Mouse (Mus musculus): ENCODE measurements around the gene S100z.

Gene S100z

DNA sequence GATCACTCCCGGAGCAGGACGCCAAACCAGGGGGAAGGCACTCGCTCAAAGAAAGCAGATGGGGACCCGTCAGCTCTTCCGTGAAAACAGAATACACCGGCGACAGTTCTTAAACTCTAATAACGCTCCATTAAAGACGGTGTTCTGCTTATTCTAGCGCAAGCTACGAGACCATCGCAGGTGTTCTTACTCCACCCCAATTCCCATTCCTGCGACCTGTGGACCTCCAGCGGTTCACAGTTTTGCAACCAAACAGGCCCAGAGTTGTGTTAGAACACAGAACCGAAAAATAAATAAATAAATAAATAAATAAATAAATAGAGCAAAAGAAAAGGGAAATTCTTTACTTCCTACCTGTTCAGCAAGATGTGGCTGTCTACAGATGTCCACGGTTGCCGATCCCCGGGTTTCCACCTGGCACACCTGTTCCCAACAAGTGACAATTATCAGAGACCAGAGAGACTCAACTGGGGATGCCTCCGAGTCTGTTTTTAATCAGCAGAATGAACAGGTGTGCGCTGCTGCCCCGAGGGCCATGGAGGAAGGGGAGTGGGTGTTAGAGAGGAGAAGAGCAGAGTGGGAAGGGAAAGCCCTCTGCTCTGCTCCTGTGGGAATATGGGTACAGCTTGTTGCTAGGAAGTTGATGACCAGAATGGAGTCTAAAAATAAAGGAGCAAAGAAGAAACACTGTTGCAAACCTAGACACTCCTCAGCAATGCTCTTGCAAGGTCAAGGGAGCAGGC, at the start of gene S100z:
TSS of gene S100z (minus strand) at position 51 of the 743 bp plus-strand sequence.
- DNase-seq: no peak

DNA sequence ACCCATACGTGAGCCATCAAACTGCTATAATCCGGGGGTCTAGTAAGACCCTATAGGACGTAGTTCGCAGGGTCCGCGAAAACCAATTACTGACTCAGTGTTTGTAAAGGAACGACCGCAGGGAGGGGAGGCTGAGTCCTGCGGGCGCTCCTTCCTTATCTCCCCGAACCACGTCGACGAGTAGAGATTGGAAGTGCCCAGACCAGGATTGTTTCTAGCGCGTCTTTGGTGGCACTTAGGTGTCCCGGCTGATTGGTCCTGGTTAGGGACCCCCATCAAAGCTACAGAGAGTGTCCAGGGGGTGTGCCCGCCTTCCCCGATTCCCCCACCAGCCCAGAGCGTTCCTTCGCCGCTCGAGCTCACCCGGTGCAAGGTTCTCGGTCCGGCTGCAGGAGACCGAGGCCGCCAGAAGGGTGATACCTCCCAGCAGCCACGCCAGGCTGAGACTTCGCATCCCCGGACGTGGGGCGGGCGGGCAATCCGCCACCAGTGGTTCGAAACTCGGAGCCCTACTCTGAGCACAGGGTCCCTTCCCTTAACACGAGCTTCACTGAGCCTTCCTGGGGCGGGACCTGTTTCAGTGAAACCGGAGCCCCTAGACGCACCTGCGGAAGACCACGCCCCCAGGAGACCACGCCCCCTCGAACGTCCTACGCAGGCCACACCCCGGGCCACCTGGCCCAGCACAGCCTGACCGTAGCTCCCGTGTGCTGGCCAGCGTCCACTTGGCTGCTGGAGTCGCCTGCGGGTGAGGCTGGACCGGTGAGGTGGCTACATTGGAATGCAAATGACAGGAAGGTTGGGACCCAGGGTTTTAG, 46.4 kb upstream of the S100z start, which contains the start of gene F2rl1:
TSS of gene F2rl1 (minus strand) at position 554 of the 818 bp plus-strand sequence.
- peak; percentile 87 to 94 for DNase-seq

DNA sequence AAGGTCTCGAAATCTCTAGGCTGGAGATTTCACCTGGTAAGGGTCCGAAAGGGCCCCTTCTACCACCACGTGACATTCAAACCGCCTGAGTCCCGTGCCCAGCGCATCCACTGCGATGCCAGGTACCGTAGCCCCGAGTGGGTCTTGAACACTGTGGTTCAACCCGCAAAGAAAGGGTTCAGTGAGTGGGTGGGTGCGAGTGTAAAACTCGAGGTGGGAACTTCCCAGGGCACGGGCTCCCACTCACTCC, 45.8 kb upstream of the S100z start:
- no peak for DNase-seq

DNA sequence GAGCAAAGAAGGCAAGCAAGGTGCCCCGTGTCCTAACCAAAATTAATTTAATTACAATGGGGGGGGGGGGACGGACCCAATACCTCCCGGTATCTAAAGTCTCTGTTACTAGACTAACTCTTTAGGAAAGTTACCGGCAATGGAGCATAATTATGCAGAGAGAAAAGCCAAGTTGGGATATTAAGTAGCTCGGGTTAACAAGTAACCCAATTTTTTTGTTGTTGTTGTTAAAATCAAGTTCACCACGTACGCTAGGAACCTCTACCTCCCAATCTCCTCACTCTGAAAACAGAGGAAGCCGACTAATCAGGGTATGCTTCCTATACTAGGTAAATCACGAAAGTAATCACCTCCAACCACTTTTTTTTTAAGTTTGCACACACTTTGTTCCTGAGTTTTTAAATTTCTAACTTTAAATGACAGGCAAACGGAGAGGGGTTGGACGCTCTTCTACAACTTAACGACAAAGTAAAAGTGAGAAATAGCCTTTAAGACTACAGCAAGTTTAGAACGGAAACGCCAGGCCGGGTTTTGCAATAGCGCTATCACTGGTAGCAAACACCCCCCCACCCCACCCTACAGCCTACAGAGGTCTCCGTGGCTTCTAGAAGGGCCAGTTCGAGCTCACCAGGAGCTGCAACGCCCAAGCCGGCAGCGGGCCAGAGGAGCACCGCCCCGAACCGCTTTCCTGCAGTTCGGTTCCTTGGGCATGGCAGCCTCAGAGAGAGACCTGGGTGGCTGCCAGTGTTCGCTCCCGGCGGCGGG, 45.3 kb upstream of the S100z start:
- DNase-seq: peak; percentile 69 to 78

DNA sequence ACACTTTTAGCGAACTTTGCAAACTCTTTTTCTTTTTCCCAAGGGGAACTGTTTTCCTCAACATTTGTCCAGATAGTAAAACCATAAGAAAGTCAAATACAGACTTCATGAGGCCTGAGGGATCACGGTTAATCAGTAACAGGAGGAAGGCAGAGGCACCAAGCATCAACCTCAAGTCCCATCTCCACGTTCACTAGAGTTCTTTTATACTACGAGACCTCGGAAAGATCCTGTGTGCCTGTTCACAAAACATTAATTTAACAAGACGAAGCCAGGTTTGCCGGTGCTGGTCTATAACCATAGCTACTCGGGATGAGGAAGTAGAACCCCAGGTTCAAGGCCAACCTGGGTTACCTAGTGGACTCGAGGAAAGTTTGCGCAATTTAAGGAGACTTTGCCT, 43.7 kb upstream of the S100z start:
- DNase-seq: no peak

DNA sequence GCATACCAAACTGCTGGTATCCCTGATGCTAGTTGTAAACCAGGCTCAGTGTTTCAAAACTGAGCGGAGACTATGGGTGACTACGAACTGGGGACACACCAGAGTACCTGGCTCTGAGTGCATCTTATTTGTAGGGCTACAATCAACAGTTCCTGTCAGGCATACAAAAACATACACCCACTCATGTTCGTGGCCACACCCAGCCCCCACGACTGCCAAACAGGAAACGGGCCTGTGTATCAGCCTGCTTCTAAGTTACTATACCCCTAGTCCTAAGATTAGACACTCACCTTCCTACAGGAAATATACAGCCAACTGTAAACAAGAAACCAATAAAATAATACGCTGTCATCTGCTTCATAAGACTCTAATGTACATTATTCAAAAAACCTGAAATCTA, 42.5 kb upstream of the S100z start:
- no peak for DNase-seq

DNA sequence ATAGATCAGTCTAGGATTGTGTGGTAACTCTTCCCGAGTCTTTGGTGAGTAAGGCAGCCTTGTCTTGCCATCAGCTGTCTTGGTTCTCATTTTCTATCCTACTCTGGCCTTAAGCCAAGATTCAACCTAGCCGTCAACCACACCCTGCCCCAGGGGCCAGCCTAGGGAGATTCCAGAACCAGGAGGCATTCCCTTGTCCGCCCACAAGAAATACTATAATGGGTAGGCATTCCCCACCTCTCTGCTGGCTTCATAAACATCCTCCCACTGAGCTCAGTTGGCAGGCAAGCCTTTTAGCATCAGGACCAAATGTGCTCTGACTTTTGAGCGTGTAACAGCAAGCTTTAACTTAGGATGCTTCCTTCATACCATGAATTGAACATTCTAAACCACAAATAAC, 36.2 kb upstream of the S100z start:
- DNase-seq: no peak

DNA sequence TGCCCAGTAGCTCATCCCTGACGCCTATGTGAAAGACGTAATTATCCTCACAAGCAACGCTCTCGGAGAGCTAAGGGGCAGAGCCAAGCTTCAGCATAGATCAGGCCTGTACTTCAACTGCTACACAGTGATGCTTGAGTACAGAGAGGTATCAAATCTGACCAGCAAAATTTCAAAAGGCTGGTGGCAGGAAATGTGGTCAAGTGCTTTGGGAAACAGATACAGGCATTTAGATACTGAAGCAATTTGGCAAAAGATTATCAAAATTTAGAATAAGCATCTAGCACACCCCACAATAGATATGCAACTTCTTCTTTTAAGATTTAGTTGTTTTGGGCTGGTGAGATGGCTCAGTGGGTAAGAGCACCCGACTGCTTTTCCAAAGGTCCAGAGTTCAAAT, 31.5 kb upstream of the S100z start:
- DNase-seq: no peak

DNA sequence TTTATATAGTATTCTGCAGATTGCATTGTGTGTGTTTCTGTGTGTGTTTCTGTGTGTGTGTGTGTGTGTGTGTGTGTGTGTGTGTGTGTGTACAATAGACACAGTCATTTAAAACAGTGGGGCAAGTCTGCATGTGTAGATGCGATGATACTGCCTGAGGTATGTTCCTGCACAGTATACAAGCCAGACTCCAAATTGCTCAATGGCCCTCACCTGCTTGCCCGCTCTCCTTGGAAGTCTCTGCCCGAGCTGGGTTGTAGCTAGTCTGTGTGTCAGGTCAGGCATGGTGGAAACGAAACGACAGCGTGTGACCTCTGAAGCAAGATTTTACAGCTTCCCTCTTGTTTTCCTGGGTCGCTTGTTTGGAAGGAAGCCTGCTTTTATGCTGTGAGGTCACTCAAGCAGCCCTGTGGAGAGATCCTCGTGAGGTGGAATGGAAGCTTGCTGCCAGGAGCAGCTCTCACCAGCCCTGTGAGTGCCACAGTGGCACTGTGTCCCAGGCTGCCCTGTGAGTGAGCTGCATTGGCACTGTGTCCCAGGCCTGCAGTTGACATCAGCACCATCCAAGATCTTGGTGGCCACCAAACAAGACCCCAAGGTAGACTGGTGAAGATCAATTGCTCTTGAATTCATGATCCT, 24.9 kb upstream of the S100z start:
- DNase-seq: peak; percentile 13 to 34

DNA sequence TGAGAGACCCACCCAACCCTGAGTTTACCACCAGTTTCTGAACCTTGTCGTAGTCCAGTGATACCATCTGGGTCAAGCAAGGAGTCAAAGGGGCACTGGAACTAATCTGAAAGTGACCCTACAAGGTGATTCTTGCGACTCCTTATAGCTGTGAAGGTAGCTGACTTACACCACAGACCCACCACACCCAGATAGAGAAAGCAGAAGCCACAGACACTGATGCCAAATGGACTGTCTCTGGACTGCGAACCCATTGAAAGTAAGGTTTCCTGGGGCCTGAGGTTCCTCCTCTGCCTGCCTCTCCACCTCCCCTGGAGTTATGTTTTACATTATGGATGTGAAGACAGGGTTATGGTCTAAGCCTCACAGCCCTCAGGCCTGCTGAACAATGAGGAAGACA, 18.1 kb upstream of the S100z start:
- no peak for DNase-seq

DNA sequence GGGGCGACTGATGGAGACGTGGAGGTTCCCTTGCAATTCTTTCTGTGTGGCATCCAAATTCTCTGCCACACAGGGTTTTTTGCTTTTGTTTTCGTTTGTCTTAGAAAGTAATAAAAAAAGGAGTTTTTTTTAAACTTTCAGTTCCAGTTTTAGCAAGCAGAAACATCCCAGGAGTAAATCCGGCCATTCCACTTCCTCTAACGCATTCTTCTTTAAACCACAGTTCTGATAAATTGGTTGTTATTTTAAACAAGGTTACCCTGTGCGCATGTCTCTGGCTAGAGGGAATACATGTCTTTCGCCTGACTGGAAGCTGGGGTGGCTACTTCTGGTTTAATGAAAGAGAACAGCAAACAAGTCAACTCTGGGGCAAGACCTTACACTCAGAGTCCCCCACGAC, 16.3 kb upstream of the S100z start:
- no peak for DNase-seq

DNA sequence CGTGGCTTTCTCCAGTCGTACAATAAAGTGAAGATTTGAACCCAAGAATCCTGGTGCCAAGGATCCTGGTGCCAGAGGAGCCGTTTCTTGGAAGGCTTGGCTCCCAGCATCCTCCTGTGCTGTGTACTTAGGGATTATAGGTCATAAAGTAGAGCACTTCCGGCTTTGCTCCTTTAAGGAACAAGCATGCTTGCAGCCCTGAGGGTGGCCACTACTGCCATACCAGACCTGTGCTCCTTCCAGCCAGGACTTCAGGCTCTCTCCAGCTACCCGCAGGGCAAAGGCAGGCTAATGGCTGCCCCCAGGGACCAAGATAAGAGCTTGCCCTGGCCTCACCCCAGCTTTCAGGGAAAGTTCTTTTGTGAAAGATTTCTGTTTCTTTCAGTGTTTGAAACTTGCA, 14.8 kb upstream of the S100z start:
- no peak for DNase-seq

DNA sequence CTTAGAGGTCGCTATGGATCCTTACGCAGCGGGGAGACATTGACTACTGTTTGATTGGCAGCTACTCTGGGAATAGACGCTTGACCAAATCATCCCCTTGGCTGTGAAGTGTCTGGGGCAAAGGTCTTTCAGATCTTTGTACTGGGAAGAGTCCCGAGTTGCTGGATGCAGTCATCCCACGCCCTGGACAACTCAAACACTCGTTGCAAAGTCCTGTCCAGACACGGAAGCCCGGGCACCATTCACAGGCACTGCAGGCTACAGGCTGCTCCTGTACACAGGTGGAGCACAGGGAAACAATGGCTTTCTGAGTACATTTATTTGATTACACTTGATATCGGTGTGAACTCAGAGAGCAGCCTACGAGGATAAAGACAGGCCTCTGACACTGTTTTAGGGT, 12.8 kb upstream of the S100z start:
- no peak for DNase-seq

DNA sequence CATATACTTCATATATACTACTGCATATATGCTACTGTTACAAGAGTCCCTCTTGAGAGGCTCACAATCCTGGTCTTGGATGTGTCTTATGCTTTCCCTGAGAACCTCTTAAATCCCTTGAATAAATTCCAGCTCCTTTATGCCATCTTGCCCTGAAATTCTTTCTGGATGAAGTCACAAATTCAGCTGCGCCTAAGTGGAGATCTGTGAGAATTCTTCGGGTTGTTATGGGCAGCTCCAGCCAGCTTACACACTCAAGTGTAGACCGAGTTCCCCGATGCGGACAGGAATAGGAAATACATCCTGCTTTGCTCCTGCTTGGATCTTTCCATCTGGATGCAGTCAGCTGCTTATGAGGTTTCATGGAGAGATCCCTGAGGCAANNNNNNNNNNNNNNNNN, 6.1 kb upstream of the S100z start:
- peak; percentile 26 to 39 for DNase-seq

DNA sequence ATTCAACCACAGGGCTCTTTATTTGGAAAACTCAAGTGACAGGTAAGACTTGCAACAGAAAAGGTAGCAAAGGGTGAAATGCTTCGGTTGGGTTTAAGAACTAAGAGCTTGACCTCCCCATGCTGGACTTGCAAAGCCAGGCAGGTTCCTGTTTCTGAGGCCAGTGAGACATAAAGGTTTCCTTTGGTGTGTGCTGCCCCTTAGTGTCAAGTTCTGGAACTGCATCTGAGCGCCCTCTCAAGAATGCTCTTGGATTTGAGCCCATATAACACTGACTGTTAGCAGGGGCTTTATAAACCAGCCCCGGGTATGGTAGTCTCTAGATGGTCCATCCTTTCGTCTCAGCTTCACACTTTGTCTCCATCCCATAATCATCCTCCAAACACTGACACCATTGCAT, 2.9 kb upstream of the S100z start:
- peak; percentile 59 to 85 for DNase-seq

DNA sequence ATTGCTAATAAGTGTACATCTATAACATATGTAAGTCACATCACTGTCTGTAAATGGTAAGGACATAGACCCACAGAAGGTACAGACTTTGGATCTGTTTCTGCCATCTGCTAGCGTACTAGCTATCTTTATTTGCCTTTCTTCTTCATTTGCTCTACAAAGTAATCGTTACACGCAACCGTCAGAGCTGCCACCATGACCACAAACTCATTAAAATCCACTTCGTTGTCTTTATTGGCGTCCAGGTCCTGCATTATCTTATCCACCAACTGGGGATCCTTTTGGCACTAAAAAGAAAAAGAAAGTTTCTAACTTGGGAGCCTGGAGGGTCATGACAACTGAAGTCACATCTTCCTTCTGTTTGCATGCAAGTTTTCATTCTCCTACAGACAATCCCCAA, 1.3 kb downstream of the S100z start:
- DNase-seq: no peak

DNA sequence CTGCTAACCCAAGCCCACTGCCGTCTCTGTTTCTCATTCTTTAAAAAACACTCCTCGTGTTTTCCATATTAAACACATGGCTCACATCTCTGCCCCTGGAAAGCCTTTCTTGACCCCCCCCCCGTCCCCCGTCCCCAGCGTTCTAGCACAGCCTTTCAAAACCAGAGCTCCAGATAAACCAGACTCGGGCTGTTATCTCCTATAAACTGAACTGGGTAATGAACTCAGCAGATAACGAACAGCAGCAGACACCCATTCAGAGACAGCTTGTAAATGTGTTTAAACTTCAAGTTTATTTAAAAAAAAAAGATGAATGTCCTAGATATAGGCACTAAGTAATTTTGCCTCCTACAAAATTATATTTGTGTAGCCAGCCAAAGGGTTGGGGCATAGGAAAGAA, 3.4 kb downstream of the S100z start:
- DNase-seq: no peak

DNA sequence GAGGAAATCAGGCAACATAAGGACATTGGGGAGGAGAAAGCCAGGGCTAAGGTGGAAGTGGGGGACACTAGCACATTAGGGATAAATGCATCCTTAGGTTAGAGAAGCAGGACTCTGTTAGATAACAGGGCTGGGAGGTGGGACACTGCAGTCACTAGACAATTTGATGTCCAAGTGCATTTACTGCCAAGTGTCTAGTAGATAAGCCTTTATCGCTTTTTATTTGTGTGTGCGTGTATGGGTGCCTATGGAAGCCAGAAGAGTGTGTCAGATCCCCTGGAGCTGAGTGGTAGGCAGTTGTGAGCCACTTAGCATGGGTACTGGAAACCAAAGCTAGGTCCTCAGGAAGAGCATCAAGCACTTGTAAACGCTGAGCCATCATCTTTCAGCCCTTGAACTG, 4.2 kb downstream of the S100z start:
- no peak for DNase-seq

DNA sequence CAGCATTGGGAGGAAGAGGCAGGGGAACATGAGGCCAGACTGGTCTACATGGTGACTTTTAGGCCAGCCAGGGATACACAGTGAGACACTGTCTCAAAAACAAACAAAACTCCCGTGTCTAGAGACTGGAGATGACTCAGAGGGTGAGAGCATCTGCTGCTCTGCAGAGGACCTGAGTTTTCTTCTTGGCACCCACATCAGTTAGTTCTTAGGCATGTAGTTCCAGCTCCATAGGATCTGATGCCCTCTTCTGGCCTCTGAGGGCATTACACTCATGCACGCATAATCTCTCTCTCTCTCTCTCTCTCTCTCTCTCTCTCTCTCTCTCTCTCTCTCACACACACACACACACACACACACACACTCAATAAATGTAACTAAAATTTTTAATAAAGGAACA, 7.6 kb downstream of the S100z start:
- peak in 1 of 2 experiments; percentile 31 for DNase-seq

DNA sequence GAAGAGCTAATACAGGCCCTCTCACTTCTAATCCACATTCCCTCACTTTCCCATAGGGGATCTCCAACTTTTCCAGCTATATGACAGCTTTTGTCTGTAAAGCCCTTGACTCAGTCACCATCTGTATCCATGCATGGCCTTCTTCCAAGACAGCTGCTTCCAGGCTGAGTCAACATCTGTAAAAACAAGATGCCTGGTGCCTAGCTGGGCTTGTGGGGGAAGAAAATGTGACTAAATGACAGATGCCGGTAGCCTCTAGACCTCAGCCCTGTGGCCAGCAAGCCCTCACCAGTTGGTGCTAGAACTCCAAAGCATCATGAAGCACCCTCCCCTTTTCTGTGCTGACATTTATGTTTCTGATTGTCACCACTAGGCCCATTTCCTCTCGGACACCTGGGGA, 27.0 kb downstream of the S100z start:
- no peak for DNase-seq

DNA sequence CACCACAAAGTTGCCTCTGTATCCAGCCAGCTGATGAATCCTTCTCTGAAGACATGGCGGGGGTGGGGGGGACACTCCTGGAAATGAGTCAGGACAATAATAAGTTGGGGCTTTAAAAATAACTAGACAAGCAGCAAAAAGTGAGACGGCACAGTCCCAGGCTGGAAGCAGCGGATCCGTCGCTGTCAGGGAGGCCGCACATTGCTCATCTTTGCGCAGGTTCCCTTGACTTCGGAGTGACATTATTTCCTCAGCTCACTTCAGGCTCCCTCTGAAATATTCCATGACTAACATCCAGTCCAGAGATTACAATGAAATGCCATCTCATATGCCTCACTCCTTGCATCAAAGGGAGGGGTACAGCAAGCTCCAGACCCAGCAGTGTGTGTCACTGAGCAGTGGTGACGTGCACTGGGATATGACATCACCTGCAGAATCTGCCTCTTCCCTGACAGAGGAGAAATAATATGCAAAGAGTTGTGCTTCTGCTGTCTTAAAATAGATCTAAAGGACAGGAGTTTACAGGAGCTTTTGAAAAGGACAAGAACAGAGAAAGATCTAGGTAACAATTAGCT, 27.8 kb downstream of the S100z start:
- no peak for DNase-seq

DNA sequence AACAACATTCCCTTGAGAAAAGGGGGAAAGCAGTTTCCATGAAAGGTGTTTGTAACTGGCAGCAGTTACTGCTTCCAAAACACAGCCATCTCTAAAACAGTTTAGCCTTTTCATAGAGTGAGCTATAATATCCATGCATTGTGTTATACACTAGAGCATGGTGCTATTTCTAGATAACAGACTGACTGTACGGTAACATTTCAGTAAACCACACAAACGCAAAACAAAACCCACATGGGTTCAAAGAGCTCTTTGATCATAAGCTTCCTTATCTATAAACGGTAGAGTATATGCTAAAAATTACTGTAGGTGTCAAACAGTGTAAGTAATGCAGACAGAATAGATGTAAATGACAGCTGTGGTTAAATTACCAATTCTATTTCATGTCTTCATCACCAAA, 28.8 kb downstream of the S100z start:
- no peak for DNase-seq

DNA sequence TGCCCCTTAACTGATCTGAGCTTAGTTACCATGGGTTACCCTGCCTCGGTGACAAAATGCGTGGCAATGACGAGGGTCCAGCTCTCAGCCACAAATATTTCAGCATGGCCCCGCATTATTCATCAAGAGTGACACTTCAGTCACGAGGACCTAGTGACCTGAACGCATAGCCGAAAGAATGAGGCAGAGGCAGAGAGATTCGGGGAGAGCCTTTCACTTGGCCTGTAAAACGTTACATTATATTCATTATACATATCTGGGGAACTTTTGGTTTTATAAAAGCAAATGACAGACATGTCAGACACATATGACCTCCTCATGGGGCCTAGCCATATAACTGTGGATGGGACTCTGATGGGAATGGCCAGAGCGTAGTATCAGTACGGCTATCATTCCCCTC, 33.7 kb downstream of the S100z start, which contains the start of gene Crhbp:
TSS of gene Crhbp (minus strand) at position 101 of the 400 bp plus-strand sequence.
- DNase-seq: no peak

Data from lung, postnatal 4 days (tissue).